Mouse (Mus musculus) E14TG2a.4 (cell line): ENCODE results near the gene Fbxo17.

Experiments
- CTCF ChIP-seq: conservative IDR thresholded peaks from 2 replicates; pipeline ENCODE4 v1.5.1; 2014; ENCODE audit warnings: low read length
- NANOG ChIP-seq: IDR thresholded peaks from 2 replicates; pipeline ENCODE4 v1.6.1; 2014; ENCODE audit warnings: borderline replicate concordance, low read length, mixed read lengths

- TF ChIP-seq CTCF (no peak), NANOG (no peak)
These were observed 21.6 kb upstream of the Fbxo17 start for GRCm38 (mm10) chr7:28694966-28695511.
